Mouse (Mus musculus): ENCODE measurements around the gene Fam117a.
"Not testable (repeated sequence)": the region's sequence is repeated elsewhere in the genome, so short reads cannot be mapped to it uniquely, and the experiment has no call there.

Gene Fam117a

GRCm38 (mm10) chr11:95396548-95396947 is 59.7 kb downstream of the Fam117a start:
- DNase-seq: no peak

- DNase-seq: no peak
Observed at GRCm38 (mm10) chr11:95397843-95398835, 61.3 kb downstream of the Fam117a start.

- DNase-seq: no peak
Observed at GRCm38 (mm10) chr11:95399520-95400020, 62.8 kb downstream of the Fam117a start.

GRCm38 (mm10) chr11:95401568-95401967 is 64.8 kb downstream of the Fam117a start:
- no peak for DNase-seq

DNA sequence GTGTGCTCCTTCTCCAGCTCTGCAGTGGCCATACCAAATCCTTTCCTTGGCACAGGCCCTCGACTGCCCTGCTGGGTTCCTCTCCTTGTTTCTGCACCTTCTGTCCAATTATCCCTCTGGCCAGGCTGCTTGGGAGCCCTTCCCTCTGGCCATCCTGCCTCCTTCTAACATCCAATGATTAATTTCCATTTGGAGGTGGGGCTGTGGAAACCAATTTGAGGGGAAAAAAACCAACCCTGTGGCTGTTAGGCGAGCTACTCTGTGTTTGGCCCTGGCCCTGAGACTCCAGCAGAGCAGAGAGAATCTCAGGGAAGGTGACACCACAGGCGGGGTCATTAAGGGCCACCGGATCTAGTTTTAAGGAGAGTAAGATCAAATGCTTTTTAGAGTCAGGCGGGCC is 65.4 kb downstream of the Fam117a start:
- no peak for DNase-seq

- no peak for DNase-seq
Observed at GRCm38 (mm10) chr11:95402658-95403101, 65.9 kb downstream of the Fam117a start.

- no peak for DNase-seq
Observed at GRCm38 (mm10) chr11:95403382-95404340, 66.8 kb downstream of the Fam117a start.

- no peak for DNase-seq
Observed at GRCm38 (mm10) chr11:95405771-95406170, 69.0 kb downstream of the Fam117a start.

DNA sequence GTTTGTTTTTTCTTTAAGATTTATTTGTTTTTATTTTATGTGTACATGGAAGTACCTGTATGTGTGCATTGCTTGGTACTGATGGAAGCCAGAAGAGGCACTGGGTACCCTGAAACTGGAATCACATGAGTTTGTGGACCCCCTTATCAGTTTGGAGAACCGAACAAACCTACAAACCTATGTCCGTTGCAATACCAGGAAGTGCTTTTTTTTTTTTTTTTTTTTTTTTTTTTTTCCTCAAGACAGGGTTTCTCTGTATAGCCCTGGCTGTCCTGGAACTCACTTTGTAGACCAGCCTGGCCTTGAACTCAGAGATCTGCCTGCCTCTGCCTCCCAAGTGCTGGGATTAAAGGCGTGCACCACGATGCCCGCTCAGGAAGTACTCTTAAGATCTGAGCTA is 69.6 kb downstream of the Fam117a start:
- DNase-seq: not testable (repeated sequence)

DNA sequence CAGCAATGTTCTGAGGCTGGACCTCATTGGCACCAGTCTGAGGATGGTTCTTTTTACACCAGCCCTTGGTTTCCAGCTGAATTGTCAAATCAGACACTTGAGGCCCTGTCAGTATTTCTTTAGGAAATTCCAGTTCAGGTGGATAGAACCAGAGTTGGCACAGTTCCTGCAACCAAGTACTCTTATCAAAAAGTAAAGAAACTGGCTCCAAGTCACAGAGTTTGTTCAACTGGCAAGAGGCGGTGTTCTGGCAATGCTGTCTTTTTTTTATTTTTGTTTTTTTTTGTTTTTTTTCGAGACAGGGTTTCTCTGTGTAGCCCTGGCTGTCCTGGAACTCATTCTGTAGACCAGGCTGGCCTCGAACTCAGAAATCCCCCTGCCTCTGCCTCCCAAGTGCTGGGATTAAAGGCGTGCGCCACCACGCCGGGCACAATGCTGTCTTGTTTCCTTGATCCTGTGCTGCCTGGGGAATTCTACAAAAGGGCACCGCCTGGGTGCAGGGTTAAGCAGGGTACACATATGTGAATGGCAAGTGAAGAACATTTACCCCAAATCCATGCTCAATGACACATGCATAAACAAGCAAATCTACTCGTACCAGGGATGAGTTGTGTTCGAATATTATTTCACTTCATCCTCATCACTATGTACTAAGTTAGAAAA is 72.8 kb downstream of the Fam117a start:
- no peak for DNase-seq

- no peak for DNase-seq
Observed at GRCm38 (mm10) chr11:95411453-95412013, 74.7 kb downstream of the Fam117a start.

- no peak for DNase-seq
Observed at GRCm38 (mm10) chr11:95412615-95413014, 75.8 kb downstream of the Fam117a start.

DNA sequence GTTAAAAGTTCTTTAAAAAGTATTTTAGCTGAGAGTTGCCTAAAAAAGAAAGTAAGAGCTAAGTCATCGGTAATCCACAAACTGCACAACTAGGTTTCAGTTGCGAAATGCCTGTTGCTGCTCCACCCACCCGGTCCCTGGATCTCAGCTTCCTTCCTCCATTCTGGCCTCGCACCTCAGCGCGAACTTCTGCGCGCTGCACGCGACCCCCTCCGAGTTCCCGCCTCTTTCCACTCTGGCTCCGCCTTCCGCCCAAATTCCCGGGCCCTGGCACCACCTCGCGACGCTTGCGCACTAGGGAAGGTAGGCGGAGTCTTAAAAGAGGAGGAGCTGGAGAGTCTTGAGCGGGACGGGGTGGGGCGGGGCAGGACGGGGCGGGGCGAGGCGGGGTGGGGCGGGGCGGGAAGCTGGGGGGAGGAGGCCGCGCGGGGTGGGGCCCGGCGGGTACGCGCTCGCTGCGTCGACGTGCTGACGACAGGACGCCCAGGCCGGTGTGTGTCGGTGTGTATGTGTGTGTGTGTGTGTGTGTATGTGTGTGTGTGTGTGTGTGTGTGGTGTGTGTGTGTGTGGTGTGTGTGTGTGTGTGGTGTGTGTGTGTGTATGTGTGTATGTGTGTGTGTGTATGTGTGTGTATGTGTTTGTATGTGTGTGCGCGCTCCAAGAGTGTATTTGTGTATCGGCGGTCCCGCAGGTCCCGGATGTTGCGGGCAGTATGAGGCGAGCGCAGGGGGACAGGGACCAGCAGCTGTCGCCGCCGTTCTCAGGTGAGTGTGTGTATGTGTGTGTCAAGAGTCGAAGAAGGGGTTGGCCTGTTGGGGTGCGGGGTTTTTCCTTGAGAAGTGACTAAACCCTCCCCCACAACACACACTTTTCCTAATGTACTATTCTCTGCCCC is 77.1 kb downstream of the Fam117a start, which contains the start of gene Spop:
TSS of gene Spop (plus strand) at position 440 of the 895 bp plus-strand sequence.
- DNase-seq: peak; percentile 90

DNA sequence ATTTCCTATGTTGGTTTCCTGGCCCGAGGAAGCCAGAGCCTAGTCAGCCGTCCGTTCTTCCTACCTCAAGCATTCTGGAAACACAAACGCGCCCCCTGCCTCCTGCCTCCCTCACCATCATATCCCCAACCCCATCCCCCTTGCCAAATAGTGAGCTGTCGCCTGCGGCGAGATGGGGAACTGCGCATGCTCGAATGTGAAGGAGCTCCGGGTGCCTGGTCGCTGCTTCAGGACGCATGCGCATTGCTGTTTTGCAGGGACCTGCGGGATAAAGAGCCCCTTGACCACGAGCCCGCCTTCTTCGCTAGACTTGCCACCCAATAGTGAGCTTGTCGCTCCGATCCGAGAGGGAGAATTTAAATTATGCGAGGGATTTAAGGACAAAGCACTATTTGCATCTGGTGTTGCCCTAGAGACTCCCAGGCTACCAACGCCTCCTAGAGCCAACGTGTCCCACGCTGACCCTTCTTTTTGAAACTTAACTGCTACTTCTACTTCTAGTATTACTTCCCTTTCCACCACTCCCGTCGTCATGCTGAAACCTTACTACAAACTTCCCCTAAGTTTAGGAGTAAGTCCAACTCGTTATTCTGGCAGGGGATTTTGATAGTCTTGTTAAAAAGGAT is 77.8 kb downstream of the Fam117a start:
- DNase-seq: peak; percentile 96

- DNase-seq: no peak
Observed at GRCm38 (mm10) chr11:95415931-95416330, 79.1 kb downstream of the Fam117a start.

- no peak for DNase-seq
Observed at GRCm38 (mm10) chr11:95417341-95417740, 80.5 kb downstream of the Fam117a start.

DNA sequence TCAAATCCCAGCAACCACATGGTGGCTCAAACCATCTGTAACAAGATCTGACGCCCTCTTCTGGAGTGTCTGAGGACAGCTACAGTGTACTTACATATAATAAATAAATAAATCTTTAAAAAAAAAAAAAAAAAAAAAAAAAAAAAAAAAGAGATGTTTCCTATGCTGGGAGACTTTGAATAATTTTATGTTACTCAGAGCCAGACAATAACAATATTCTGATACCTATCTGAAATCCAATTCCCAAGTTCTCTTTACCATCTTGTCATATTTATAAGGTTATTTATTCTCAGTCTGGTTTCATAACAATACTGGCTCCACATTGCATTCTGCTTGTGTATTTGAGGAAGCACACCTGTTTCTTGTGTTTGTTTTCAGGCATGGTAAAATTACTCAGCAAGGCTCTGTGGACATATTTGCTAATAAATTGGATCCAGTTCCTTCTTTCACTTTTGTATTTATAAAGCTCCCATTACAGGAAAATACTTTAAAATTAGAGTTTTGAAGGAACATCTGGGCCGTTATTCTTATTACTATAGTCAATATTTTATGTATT is 84.1 kb downstream of the Fam117a start:
- DNase-seq: no peak

- DNase-seq: no peak
Observed at GRCm38 (mm10) chr11:95423505-95423904, 86.7 kb downstream of the Fam117a start.

- DNase-seq: no peak
Observed at GRCm38 (mm10) chr11:95431344-95431743, 94.5 kb downstream of the Fam117a start.

Measured in layer of hippocampus, adult 9-11 months (tissue).